Mouse (Mus musculus) urinary bladder, postnatal 4 days (tissue): ENCODE measurements at regions not wholly inside any gene's neighbourhood (a gene's known extent, or its start where the extent isn't known, plus 50 kb on each side); places are given as distances from the start of the nearest gene placed in this dataset.

Source experiments
- DNase-seq, 2 experiments: peaks; one replicate each; pipeline ENCODE4 v3.0.0; 2021 to 2022; ENCODE audit warnings: low spot score in 2 of 2

- no peak for DNase-seq
Observed at GRCm38 (mm10) chr15:59836631-59837030, 179.8 kb downstream of the 4933412E24Rik start.

- DNase-seq = no peak
Observed at GRCm38 (mm10) chr15:59833232-59833631, 183.2 kb downstream of the 4933412E24Rik start.

- no peak for DNase-seq
Observed at GRCm38 (mm10) chr15:59831481-59831880, 184.9 kb downstream of the 4933412E24Rik start.

- no peak for DNase-seq
Observed at GRCm38 (mm10) chr15:59830553-59831462, 185.6 kb downstream of the 4933412E24Rik start.

- DNase-seq = peak; percentile 67 to 78
Observed at GRCm38 (mm10) chr15:59828421-59828820, 188.0 kb downstream of the 4933412E24Rik start.

- DNase-seq = no peak
Observed at GRCm38 (mm10) chr15:59826164-59826950, 190.1 kb downstream of the 4933412E24Rik start.

GRCm38 (mm10) chr15:59823921-59824320 is 192.5 kb downstream of the 4933412E24Rik start:
- DNase-seq = no peak

GRCm38 (mm10) chr15:59822995-59823681 is 193.3 kb downstream of the 4933412E24Rik start:
- DNase-seq = no peak

- DNase-seq = no peak
Observed at GRCm38 (mm10) chr15:59820317-59820716, 196.1 kb downstream of the 4933412E24Rik start.

- DNase-seq = no peak
Observed at GRCm38 (mm10) chr15:59816031-59816430, 200.4 kb downstream of the 4933412E24Rik start.

GRCm38 (mm10) chr15:59811566-59811965 is 204.8 kb downstream of the 4933412E24Rik start:
- no peak for DNase-seq

- no peak for DNase-seq
Observed at GRCm38 (mm10) chr15:59809361-59809760, 207.1 kb downstream of the 4933412E24Rik start.

- no peak for DNase-seq
Observed at GRCm38 (mm10) chr15:59807723-59808122, 208.7 kb downstream of the 4933412E24Rik start.

GRCm38 (mm10) chr15:59805771-59806170 is 210.6 kb downstream of the 4933412E24Rik start:
- no peak for DNase-seq

GRCm38 (mm10) chr15:59804821-59805220 is 211.6 kb downstream of the 4933412E24Rik start:
- DNase-seq = no peak

GRCm38 (mm10) chr15:59804394-59804793 is 212.0 kb downstream of the 4933412E24Rik start:
- DNase-seq = no peak

GRCm38 (mm10) chr15:59802276-59802675 is 214.1 kb downstream of the 4933412E24Rik start:
- DNase-seq = no peak

- DNase-seq = no peak
Observed at GRCm38 (mm10) chr15:59799124-59799815, 217.1 kb downstream of the 4933412E24Rik start.

- no peak for DNase-seq
Observed at GRCm38 (mm10) chr15:59798486-59798885, 217.9 kb downstream of the 4933412E24Rik start.

GRCm38 (mm10) chr15:59795717-59796116 is 220.7 kb downstream of the 4933412E24Rik start:
- no peak for DNase-seq

GRCm38 (mm10) chr15:59794871-59795270 is 221.5 kb downstream of the 4933412E24Rik start:
- DNase-seq = no peak
